Mouse (Mus musculus): ENCODE results near the gene Ntn4. TPM values are rescaled to one million over a fixed set of nuclear protein-coding genes. Genes with fewer than 3 reads are reported as not detected.

The Ntn4 gene
- total and polyA plus RNA-seq, 3 experiments, result 7.4 to 14.9 (median 14.0) TPM

- H3K4me1 ChIP-seq (ENCODE audit: control insufficient read depth, insufficient read depth, low read length), result peaks cover 2% of the 10 kb centered on the region; the same call in 1 of the 2 replicates
- H3K36me3 ChIP-seq (ENCODE audit: control insufficient read depth, insufficient read depth, low read length), result no peaks in the 10 kb centered on the region
- intact Hi-C loops (cut with DNase I), result no loop called here
- no peak for DNase-seq
- no peaks in the 10 kb centered on the region for H3K79me2 ChIP-seq (replicated peaks; ENCODE audit: control insufficient read depth, insufficient read depth, low read length)
- H3K9ac ChIP-seq (ENCODE audit: low read depth, low read length), result no peak overlapping the region; the same call in 1 of the 2 replicates
- H3K27ac ChIP-seq, result no peak overlapping the region
- no peak overlapping the region for H3K4me3 ChIP-seq
- WGBS, result 40% methylated on average over 21 of the region's 21 CpGs
- TF ChIP-seq EP300 (IDR thresholded peaks at IDR 0.05; ENCODE audit: insufficient read depth, low read depth, low read length), result no peak
- no peak for TF ChIP-seq CTCF (IDR thresholded peaks at IDR 0.05)
- TF ChIP-seq POLR2A (IDR thresholded peaks at IDR 0.05; ENCODE audit: insufficient read depth, low read depth, low read length), result no peak
- H3K27me3 ChIP-seq (ENCODE audit: control insufficient read depth, insufficient read depth, low read length), result no peaks in the 10 kb centered on the region
These were observed 60.3 kb downstream of the Ntn4 start for GRCm38 (mm10) chr10:93700589-93701363.

DNA sequence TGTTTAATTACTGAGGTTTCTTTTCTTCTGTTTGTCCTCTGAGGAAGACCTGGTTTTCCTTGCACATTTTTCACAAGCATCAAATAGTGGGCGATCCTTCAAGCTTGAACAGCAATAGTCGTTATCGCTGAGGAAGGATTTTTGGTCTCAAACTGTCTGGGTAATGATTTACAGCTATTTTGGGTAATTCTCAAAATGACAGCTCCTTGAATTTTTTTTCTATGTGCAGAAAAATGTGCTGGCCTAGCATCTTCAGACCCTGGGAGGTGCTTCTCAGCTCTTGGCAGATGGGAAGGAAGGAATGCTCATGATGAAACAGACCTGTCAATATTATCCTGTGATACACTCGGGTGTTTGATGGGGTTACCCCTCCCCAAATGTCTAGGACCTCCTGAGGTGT is 63.5 kb downstream of the Ntn4 start:
- H3K36me3 ChIP-seq (ENCODE audit: control insufficient read depth, insufficient read depth, low read length), result no peaks in the 10 kb centered on the region
- H3K4me1 ChIP-seq (ENCODE audit: control insufficient read depth, insufficient read depth, low read length), result peaks cover 2% of the 10 kb centered on the region; the same call in 1 of the 2 replicates
- H3K4me3 ChIP-seq, result no peak overlapping the region
- H3K27ac ChIP-seq, result no peak overlapping the region
- 87% methylated on average over 4 of the region's 4 CpGs for WGBS
- intact Hi-C loops (cut with DNase I), result no loop called here
- no peaks in the 10 kb centered on the region for H3K79me2 ChIP-seq (replicated peaks; ENCODE audit: control insufficient read depth, insufficient read depth, low read length)
- no peak overlapping the region for H3K9ac ChIP-seq (ENCODE audit: low read depth, low read length)
- no peak for DNase-seq
- TF ChIP-seq EP300 (IDR thresholded peaks at IDR 0.05; ENCODE audit: insufficient read depth, low read depth, low read length) (no peak), CTCF (IDR thresholded peaks at IDR 0.05) (no peak), POLR2A (IDR thresholded peaks at IDR 0.05; ENCODE audit: insufficient read depth, low read depth, low read length) (no peak)
- H3K27me3 ChIP-seq (ENCODE audit: control insufficient read depth, insufficient read depth, low read length), result no peaks in the 10 kb centered on the region

- Histone ChIP-seq H3K27ac (peak overlapping the region; percentile 54), H3K79me2 (replicated peaks; ENCODE audit: control insufficient read depth, insufficient read depth, low read length) (no peaks in the 10 kb centered on the region), H3K4me3 (peak overlapping the region; percentile 33; the same call in 1 of the 2 replicates), H3K36me3 (ENCODE audit: control insufficient read depth, insufficient read depth, low read length) (no peaks in the 10 kb centered on the region), H3K27me3 (ENCODE audit: control insufficient read depth, insufficient read depth, low read length) (no peaks in the 10 kb centered on the region), H3K9ac (ENCODE audit: low read depth, low read length) (peak overlapping the region; percentile 44; the same call in 1 of the 2 replicates), H3K4me1 (ENCODE audit: control insufficient read depth, insufficient read depth, low read length) (no peaks in the 10 kb centered on the region)
- 0 out of 2 replicates have a peak, but pooled peaks have one; percentile 34 for TF ChIP-seq EP300 (IDR thresholded peaks at IDR 0.05; ENCODE audit: insufficient read depth, low read depth, low read length)
- no peak for TF ChIP-seq CTCF (IDR thresholded peaks at IDR 0.05)
- DNase-seq, result peak in 1 of 2 experiments; percentile 47
- WGBS, result 39% methylated on average over 21 of the region's 21 CpGs
- intact Hi-C loops (cut with DNase I), result loop anchor here (5.0 kb wide), 1 partner anchor 65 kb away; the partner anchor contains the start of gene Ntn4
These were observed 66.9 kb downstream of the Ntn4 start for GRCm38 (mm10) chr10:93707149-93708075.

GRCm38 (mm10) chr10:93708076-93708473 is 67.6 kb downstream of the Ntn4 start:
- Histone ChIP-seq H3K36me3 (ENCODE audit: control insufficient read depth, insufficient read depth, low read length) (no peaks in the 10 kb centered on the region), H3K4me3 (no peak overlapping the region), H3K9ac (ENCODE audit: low read depth, low read length) (no peak overlapping the region), H3K27ac (peak overlapping the region; percentile 12), H3K27me3 (ENCODE audit: control insufficient read depth, insufficient read depth, low read length) (no peaks in the 10 kb centered on the region), H3K4me1 (ENCODE audit: control insufficient read depth, insufficient read depth, low read length) (no peaks in the 10 kb centered on the region), H3K79me2 (replicated peaks; ENCODE audit: control insufficient read depth, insufficient read depth, low read length) (no peaks in the 10 kb centered on the region)
- DNase-seq, result no peak
- WGBS, result 66% methylated on average over 6 of the region's 6 CpGs
- intact Hi-C loops (cut with DNase I), result loop anchor here (5.0 kb wide), 1 partner anchor 66 kb away; the partner anchor contains the start of gene Ntn4
- TF ChIP-seq POLR2A (IDR thresholded peaks at IDR 0.05; ENCODE audit: insufficient read depth, low read depth, low read length), result no peak
- TF ChIP-seq EP300 (IDR thresholded peaks at IDR 0.05; ENCODE audit: insufficient read depth, low read depth, low read length), result no peak
- TF ChIP-seq CTCF (IDR thresholded peaks at IDR 0.05), result no peak

GRCm38 (mm10) chr10:93708515-93708914 is 68.0 kb downstream of the Ntn4 start:
- peak overlapping the region; percentile 12; the same call in 1 of the 2 replicates for H3K27ac ChIP-seq
- intact Hi-C loops (cut with DNase I), result loop anchor here (5.0 kb wide), 1 partner anchor 66 kb away; the partner anchor contains the start of gene Ntn4
- DNase-seq, result no peak
- 79% methylated on average over 5 of the region's 5 CpGs for WGBS
- H3K9ac ChIP-seq (ENCODE audit: low read depth, low read length), result no peak overlapping the region
- H3K36me3 ChIP-seq (ENCODE audit: control insufficient read depth, insufficient read depth, low read length), result no peaks in the 10 kb centered on the region
- no peaks in the 10 kb centered on the region for H3K27me3 ChIP-seq (ENCODE audit: control insufficient read depth, insufficient read depth, low read length)
- H3K4me1 ChIP-seq (ENCODE audit: control insufficient read depth, insufficient read depth, low read length), result no peaks in the 10 kb centered on the region
- no peaks in the 10 kb centered on the region for H3K79me2 ChIP-seq (replicated peaks; ENCODE audit: control insufficient read depth, insufficient read depth, low read length)
- no peak overlapping the region for H3K4me3 ChIP-seq
- TF ChIP-seq POLR2A (IDR thresholded peaks at IDR 0.05; ENCODE audit: insufficient read depth, low read depth, low read length) (no peak), EP300 (IDR thresholded peaks at IDR 0.05; ENCODE audit: insufficient read depth, low read depth, low read length) (no peak), CTCF (IDR thresholded peaks at IDR 0.05) (no peak)
